Mouse (Mus musculus) layer of hippocampus, adult 8-10 months (tissue): ENCODE data around the gene 9530003J23Rik. TPM values are rescaled to one million over a fixed set of nuclear protein-coding genes. Genes with fewer than 3 reads are reported as not detected.
"Not testable (repeated sequence)": the region's sequence is repeated elsewhere in the genome, so short reads cannot be mapped to it uniquely, and the experiment has no call there.

ENCODE experiments used
- DNase-seq, 2 experiments: peaks; one replicate each; pipeline ENCODE4 v3.0.0; 2022; ENCODE audit warnings: low spot score in 2 of 2
- total RNA-seq, 4 experiments: library from RNA; stranded (reverse); gene quantifications; 2 replicates each; pipeline ENCODE4 v1.2.4; 2022

The 9530003J23Rik gene
- total RNA-seq, 4 experiments from 2014 or later, result not detected

DNA sequence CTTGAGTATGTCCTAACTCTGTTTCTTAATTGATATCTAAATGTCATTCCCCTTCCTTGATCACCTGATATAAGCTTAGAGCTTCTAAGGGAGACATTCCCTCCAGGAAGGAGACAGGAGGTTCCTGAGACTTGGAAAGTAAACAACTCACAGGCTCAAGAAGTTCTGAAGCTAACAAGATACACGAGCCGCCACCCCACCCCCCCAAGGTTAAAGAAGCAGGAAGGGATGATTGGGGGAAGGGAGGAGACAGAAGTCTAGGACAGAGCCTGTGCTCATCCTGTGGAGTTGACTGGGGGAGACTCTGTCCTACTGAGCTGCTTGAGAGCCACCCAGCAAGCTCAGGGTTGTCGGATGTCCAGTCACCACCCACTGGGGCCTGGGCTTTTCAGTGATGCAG, 12.5 kb downstream of the 9530003J23Rik start:
- no peak for DNase-seq

DNA sequence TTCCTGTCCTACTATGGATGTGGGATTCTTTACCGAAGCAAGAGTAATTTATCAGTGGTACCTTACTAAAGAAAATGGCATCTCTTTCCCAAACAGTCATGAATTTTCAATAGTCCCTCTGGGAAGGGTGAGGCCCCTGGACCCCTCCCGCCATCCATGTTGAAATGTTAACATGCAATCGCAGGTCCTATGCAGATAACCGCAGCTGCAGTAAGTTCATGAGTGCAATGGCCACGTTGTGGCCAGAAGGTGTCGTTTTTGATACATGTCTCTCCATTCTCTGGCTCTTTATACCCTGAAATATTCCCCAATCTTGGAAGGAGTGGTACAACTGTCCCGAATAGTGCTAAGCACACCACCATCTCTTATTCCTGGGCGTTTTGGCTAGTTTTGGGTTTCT, 13.4 kb downstream of the 9530003J23Rik start:
- no peak for DNase-seq

DNA sequence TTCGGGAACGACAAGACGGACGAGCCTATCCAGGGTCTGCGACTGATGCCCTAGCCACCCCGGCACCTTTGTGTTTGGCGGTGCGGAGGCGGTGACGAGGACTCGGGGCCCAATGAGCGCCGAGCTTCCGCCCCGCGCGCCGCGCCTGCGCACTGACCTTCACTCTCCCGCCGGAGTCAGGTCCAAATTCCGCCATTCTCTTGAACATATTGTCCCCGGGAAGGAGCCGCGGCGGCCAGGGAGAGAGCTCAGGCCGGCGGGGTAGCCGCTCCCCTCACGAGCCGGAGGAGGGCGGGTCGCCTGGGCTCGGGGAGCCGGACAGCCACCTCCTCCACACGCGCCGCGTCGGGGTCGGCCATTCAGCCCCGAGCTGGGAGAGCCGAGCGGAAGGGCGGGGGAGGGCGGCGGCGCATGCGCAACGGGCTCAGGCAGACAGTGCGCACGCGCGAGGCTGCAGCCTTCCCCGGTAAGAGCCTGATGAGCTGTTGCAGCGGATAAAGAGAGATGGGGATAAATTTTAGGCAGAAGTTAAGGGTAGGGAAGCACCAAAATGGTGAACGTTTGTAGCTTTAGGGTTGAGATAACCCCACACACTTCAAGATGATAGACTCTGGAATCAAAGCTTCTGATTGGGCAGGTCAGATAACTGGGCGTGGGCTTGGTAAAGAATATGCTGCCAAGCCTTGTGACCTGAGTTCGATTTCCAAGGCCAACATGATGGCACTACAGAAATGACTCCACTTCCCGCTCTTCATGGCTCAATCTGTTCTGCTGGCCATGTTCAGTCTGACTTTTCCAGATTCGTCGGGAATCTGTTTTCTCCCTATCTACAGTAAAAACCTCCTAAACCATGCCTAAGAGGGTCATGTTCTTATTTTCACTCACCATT, 14.2 kb downstream of the 9530003J23Rik start, which contains the start of gene Yeats4:
Yeats4 (minus strand) TSS at position 406 of the 889 bp plus-strand sequence.
- DNase-seq, result peak; percentile 89 to 95

DNA sequence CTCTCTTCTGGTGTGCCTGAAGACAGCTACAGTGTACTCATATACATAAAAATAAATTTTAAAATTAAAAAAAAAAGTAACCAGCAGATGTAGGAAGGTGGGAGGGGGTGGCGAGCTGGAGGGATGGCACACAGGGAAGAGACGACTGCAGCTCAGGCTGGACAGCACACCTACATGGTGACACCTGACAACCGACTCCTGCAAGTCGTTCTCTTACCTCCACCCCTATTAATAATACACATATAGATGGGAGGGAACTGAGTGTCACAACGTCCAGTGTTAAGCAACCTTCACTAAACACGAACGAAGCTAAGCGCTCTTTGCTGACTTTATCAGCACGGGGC, 14.8 kb downstream of the 9530003J23Rik start:
- DNase-seq, result no peak

DNA sequence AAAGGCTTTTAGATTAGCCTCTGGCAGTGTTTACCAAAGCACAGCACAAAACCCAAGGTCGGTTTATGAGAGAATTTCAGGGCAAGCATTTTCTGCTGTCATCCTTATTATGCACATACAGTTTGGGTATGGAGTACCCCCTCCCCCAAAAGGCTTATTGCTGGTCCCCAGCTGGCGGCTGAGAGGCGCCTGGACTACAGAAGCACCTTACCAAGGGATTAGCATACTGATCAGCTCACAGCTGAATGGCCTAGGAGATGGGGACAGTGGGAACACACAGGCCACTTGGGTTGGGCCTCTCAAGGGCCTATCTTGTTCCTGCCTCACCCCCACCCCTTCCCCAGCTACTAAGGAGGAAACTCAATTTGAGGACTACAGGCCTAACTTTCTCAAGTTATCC, 15.7 kb downstream of the 9530003J23Rik start:
- DNase-seq, result no peak

DNA sequence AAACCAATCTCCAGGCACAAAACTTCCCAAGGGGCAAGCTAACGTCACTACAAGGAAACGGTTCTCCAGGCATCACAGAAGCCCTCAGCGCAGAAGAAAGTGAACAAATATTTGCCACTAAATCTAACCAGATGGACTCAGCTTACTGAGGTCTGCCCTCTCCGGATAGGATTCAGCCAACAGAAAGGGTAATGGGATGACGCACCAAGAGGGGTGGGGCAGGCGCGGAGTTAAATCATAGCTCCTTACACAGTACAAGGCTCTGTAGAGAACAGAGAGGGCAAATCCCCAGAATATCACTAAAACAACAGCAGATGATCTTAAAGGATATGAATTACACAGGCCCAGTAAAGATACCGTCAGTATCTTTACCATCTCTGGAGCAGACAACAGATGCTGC, 20.2 kb downstream of the 9530003J23Rik start:
- no peak for DNase-seq

DNA sequence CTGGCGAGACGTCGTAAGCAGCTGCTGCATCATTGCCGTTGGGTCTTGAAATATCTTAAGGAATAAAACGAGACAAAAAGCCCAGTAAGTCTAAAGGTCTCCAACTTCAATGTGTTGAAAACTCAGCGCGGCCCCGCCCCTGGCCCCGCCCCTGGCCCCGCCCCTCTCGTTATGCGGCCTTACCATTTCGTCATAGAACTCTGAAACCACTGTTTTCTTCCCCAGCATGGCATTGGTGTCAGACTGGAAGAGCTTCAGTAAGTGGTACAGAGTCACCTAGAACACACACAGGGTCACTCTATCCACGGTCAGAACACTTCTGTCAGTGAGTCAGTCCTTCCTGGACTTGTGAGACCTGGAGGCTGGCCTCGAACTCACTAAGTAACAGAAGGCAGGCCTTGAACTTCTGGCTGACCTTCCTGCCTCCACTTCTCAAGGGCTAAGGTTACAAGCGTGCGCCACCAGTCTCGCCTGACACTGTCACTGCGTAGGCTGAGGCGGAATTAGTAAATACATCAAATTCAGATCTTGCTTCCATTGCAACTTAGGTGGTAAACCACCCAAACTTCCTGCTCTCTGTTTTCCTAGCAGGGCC, 21.2 kb downstream of the 9530003J23Rik start:
- DNase-seq, result no peak

DNA sequence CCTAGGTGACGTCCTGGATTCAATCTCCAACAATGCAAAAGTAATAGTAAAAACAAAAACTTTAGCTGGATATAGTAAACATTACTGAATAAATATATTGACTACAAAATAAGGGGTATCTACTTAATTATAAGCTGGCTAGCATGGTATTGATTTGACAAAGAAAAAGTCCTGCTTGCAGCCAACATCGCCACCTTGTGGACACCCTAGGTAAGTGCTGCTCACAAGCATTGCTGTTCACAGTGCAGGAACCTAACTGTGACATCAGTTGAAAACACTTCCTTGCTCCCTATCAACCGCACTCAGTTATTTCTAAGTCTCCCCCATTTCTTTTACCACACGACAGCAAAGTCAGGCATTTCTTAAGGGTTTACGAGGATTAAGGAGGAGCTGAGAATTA, 21.7 kb downstream of the 9530003J23Rik start:
- peak in 1 of 2 experiments; percentile 31 for DNase-seq

DNA sequence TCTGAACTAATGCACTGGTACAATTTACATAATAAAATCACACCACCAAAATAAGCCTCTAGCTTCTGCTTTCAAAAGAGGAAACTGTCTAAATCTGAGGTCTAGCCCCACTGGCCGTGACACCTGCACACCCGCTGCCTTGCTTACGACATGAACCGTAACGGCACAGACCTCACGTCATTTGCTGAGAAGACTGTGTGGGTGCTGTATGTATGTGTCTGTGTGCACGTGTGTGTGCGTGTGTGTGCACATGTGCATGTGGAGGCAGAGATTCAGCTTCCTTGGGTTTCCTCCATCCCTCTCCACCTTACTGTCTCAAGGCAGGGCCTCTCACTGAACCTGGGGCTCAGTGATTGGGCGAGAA, 22.4 kb downstream of the 9530003J23Rik start:
- no peak for DNase-seq

DNA sequence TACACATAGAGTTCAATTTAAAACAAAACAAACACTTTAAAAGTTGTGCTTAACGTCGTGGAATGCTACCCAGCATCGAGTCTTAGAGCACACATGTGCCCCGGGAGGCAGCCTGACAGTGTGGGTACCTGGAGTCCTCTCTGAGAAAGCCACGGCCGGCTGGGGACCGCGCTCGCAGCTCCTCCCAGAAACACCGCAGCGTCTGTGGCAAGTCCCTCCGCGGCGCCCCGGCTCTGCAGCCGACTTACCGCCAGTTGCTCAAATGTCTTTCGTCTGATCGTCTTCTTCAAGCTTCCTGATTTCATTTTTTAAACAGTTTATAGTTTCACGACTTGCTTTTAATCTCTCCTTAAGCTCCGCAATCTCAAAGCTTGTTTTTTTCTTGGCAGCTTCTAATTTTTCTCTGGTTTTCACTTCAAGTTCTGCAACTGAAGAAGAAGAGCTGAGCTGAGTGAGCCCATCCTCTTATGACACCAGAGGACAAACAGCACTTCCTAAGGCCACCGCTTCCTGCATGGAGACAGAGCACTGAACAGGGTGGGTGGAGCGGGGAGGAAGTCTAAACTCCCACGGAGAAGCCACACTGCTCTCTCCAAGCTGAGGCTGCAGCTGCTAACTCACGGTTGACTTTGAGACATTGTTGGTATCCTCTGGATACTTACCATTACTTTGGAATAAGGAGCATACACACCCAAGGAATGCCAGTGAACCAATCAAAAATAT, 22.9 kb downstream of the 9530003J23Rik start:
- DNase-seq, result no peak

DNA sequence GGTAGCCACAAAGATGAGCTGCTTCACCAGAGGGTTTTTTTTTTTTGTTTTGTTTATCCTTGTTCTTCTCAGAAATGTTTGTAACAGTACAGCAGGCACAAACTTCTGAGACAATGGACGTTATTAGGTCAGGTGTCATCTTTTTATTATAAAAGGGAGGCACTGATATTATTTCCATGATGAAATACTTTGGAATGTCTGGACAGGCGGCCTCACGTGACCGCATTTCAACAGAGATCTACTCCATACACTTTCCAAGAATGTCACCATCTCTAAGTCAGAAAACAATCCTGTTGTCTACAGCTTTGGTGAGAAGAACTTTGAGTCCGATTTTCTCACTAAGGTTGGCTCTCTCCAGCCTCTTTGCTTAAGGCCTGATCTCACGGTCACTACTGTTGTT, 27.5 kb downstream of the 9530003J23Rik start:
- DNase-seq, result no peak

DNA sequence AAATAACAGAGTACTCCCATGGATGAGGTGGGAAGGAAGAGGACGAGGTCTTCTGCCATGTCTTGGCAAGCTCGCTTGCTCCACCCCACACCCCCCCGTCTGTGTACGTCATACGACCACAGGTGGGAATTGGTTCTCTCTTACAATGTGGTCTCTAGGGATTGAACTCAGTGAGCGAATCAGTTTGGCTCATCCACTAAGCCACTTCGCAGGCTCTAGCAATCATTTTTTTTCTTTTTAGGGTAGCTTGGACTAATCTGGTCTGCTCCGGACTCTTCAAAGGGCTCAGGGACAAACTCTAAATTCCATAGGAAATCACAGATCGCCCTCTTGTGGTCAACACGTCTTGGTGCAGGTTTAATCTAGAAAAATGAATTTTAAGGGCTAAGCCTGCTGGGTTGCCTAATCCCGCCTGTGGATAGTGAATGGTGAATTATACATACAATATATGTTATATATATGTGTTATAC, 29.0 kb downstream of the 9530003J23Rik start:
- DNase-seq, result peak in 1 of 2 experiments; percentile 22

DNA sequence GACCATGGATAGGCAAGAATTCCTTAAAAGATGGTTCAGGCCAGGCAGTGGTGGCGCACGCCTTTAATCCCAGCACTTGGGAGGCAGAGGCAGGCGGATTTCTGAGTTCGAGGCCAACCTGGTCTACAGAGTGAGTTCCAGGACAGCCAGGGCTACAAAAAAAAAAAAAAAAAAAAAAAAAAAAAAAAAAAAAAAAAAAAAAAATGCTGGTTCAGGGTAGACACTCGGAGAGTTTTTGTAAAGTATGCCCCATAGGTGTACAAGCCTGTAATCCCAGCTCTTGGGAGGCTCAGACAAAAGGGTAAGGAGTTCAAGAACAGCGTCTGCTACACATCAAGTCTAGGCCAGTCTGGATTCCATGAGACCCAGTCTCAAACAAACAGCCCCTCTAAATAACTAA, 29.7 kb downstream of the 9530003J23Rik start:
- not testable (repeated sequence) for DNase-seq

DNA sequence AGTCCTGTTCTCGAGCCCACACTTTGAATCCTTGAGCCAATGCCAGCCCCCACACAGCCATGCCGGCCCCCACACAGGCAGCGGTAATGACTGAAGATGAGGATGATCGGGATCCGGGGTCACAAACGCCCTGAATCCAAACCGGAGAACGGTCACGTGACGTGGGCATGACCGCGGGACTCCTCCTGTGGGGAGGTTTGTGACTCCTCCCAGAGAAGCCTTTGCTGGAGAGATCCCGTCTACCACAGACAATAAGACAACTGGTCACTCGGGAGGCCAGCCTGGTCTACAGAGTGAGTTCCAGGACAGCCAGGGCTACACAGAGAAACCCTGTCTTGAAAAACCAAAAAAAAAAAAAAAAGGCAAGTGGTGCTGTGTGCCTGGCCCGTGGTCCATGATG, 30.3 kb downstream of the 9530003J23Rik start:
- no peak for DNase-seq

DNA sequence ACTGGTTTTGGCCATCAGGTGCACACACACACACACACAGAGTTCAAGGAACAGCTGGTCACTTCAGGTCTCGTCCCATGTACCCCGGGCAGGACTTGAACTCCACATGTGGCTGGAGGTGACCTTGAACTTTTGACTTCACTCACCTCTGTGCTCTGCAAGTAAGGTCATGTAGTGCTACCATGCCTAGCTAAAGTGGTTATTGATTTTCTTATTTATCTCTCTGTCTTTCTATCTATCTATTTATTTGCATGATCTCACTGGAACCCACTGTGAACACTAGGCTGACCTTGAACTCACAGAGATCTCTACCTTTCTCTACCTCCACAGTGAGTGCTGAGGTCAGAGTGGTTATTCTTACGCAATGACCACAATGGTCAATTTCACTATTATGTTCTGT, 32.4 kb downstream of the 9530003J23Rik start:
- no peak for DNase-seq

DNA sequence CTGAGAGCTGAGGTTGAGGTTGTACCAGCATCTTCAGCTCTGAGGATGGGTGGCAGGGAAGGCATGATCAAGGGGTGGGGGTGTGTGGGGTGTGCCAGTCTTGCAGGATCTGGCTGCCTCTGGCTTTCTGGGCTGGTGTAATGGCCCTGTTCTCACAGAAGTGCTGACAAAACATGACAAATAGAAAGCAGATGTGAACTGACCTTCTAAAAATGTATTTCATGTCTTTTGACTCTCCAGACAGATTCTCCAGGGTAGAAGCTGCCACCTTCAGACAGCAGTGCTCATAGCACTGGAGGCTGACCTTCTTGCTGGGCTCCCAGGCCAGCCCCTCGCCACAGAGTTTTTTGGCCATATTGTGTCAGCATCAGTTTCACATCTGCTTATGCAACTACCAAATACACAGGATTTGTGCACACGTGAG, 34.9 kb downstream of the 9530003J23Rik start:
- DNase-seq, result no peak

DNA sequence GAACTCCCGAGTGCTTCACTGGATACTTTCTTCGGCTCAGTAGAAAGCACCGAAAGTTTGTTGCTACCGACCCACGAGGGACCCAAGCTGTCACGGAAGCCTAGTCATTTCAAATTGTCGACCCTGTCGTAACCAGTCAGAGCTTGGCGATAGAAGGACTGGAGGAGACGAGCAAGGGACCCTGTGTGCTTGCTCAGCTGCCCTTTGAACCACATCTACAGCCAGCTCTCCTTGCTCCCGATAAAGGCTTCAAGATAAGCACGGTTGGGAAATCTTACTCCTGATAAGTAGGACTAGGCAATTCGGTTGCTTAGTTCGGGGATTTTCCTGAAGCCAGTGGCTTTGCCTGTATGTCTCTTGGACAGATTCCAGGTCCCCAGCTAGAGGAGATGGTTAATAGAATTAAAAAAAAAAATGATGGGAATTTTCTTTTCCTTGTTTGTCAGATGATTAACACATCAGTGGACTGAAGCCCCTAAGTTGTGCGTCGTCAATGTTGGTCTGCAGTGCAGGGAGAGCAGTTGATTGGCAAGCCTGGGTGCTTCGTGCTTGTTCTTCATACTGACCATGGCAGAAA, 35.4 kb downstream of the 9530003J23Rik start:
- no peak for DNase-seq

DNA sequence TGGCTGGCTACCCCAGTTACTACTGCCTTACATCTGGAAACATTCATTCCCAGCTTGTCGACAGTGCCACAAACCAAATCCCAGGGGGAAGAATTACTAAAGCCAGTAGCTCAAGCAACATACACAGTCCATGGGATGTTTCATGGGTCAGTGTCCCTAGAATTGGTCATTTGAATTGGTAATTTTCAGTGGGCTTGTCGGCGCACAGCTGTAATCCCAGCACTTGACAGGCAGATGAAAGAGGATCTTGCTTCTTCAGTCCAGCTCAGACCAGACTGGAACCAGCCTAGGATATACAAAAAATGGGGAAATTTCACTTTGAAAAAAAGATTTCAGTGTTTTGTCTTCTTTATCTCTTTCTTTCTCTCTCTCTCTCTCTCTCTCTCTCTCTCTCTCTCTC, 38.8 kb downstream of the 9530003J23Rik start:
- no peak for DNase-seq

DNA sequence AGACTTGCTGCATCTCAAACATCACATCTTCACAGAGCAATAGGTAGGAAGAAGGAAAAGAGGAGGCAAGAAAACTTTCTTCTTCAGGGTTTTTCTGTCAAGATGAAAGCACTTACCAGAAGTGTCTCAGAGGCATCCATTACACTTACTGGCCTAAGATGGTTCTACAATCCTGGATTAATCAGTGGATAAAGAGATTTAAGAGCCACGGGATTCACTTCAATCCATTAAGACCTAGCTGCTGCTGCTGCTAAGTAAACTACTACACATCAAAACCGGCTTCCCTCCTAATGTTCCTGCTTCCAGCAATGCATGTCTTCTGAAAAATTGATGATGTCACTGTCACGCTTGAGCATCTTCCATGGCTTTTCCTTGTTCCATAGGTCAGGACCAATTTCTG, 41.8 kb downstream of the 9530003J23Rik start:
- DNase-seq, result no peak

DNA sequence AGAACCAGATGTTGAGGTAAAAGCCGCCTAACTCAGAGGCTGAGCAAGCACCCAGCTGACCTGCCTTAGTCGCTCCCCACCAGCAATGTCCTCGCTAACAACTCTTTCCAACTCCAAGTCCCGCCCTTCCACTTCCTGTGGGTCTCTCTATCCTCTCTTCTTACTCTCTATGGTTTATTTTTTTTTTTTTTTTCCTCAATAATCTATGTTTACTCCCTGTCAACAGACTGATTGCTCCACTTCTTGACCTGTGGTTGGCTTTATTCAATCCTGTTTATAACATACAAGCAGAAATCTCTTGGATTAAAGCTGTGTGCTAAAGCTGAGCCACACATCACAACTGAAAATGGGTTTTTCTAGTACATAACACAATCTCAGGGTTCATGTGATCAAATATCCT, 42.8 kb downstream of the 9530003J23Rik start:
- no peak for DNase-seq

DNA sequence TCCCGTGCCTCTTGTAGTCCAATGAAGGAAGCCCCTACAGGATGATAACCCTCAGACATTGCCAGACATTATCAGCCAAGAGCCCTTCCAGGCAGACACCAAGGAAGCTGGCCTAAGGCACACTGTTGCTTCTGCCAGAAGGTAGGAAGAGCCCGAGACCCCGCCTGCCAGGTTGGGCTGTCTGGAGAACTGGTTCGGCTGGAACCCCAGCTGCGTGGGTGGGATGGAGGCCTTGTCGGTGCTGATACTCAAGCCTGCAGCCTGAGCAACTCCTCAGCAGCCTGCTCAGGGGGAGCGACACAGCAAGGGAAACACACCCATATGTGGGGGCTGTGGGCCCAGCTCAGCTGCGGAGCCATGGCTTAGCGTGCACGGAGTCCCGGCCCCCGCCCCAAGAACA, 43.5 kb downstream of the 9530003J23Rik start:
- no peak for DNase-seq

DNA sequence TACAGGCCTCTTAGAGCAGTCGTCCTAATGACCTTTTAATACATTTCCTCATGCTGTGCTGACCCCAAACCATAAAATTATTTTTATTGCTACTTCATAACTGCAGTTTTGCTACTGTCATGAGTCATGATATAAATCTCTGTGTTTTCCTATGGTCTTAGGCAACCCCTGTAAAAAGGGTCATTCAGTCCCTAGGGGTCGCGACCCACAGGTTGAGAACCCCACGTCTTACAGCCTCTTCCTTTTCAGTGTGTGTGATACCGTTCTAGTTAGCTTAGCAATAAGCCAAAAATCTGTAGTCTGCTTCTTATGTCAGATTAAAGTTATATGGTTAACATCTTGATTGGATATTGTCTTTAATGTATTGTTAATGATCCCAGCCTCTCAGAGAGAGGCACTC, 45.1 kb downstream of the 9530003J23Rik start:
- no peak for DNase-seq
